Mouse (Mus musculus): ENCODE data around the gene Flt3l.
"Not testable (repeated sequence)": the region's sequence is repeated elsewhere in the genome, so short reads cannot be mapped to it uniquely, and the experiment has no call there.

Flt3l gene

GRCm38 (mm10) chr7:45162996-45163615 is 26.9 kb upstream of the Flt3l start:
- DNase-seq (ENCODE audit: low spot score), result no peak

- DNase-seq (ENCODE audit: low spot score), result no peak
These were observed 26.3 kb upstream of the Flt3l start for GRCm38 (mm10) chr7:45162551-45162950.

- DNase-seq (ENCODE audit: low spot score), result peak; percentile 75
These were observed 25.6 kb upstream of the Flt3l start for GRCm38 (mm10) chr7:45161612-45162473.

- DNase-seq (ENCODE audit: low spot score), result no peak
These were observed 24.6 kb upstream of the Flt3l start for GRCm38 (mm10) chr7:45160866-45161265.

- no peak for DNase-seq (ENCODE audit: low spot score)
These were observed 24.1 kb upstream of the Flt3l start for GRCm38 (mm10) chr7:45160316-45160800.

GRCm38 (mm10) chr7:45158991-45159390 is 22.8 kb upstream of the Flt3l start:
- DNase-seq (ENCODE audit: low spot score), result no peak

- DNase-seq (ENCODE audit: low spot score), result no peak
These were observed 21.2 kb upstream of the Flt3l start for GRCm38 (mm10) chr7:45157459-45157858.

GRCm38 (mm10) chr7:45156206-45156605 is 20.0 kb upstream of the Flt3l start:
- DNase-seq (ENCODE audit: low spot score), result no peak

- no peak for DNase-seq (ENCODE audit: low spot score)
These were observed 19.4 kb upstream of the Flt3l start for GRCm38 (mm10) chr7:45155590-45155989.

GRCm38 (mm10) chr7:45154993-45155514 is 18.8 kb upstream of the Flt3l start:
- peak; percentile 62 for DNase-seq (ENCODE audit: low spot score)

GRCm38 (mm10) chr7:45154096-45154992 is 18.1 kb upstream of the Flt3l start, which contains the start of the genes Pih1d1 and Aldh16a1:
Gene Pih1d1 (plus strand): TSS chr7:45154303.
Gene Aldh16a1 (minus strand): TSS chr7:45154584.
- DNase-seq (ENCODE audit: low spot score), result peak; percentile 93

GRCm38 (mm10) chr7:45153586-45153985 is 17.4 kb upstream of the Flt3l start:
- peak; percentile 8 for DNase-seq (ENCODE audit: low spot score)

- not testable (repeated sequence) for DNase-seq (ENCODE audit: low spot score)
These were observed 16.8 kb upstream of the Flt3l start for GRCm38 (mm10) chr7:45153052-45153451.

GRCm38 (mm10) chr7:45151303-45151702 is 15.1 kb upstream of the Flt3l start:
- peak; percentile 56 for DNase-seq (ENCODE audit: low spot score)

- no peak for DNase-seq (ENCODE audit: low spot score)
These were observed 14.1 kb upstream of the Flt3l start for GRCm38 (mm10) chr7:45150321-45150720.

- no peak for DNase-seq (ENCODE audit: low spot score)
These were observed 13.3 kb upstream of the Flt3l start for GRCm38 (mm10) chr7:45149545-45149944.

- DNase-seq (ENCODE audit: low spot score), result no peak
These were observed 12.4 kb upstream of the Flt3l start for GRCm38 (mm10) chr7:45148534-45149098.

- no peak for DNase-seq (ENCODE audit: low spot score)
These were observed 11.7 kb upstream of the Flt3l start for GRCm38 (mm10) chr7:45147899-45148298.

- no peak for DNase-seq (ENCODE audit: low spot score)
These were observed 11.0 kb upstream of the Flt3l start for GRCm38 (mm10) chr7:45147267-45147666.

GRCm38 (mm10) chr7:45145460-45145859 is 9.2 kb upstream of the Flt3l start:
- no peak for DNase-seq (ENCODE audit: low spot score)

- DNase-seq (ENCODE audit: low spot score), result no peak
These were observed 8.3 kb upstream of the Flt3l start for GRCm38 (mm10) chr7:45144368-45145174.

Measured in adipocyte (in vitro differentiated cells).